Mouse (Mus musculus) brain, embryonic 14.5 days (tissue): ENCODE results near the gene Rhbdd2. TPM values are rescaled to one million over a fixed set of nuclear protein-coding genes. Genes with fewer than 3 reads are reported as not detected.
A peak's percentile ranks its signal among the peaks of the same experiment; 100 is the strongest.
"Not testable (repeated sequence)": the region's sequence is repeated elsewhere in the genome, so short reads cannot be mapped to it uniquely, and the experiment has no call there.

Source experiments
- DNase-seq: peaks from one replicate; pipeline ENCODE4 v3.0.0-alpha.2; 2011; ENCODE audit warnings: low read depth
- CTCF ChIP-seq: fragments of 200-500 bp; IDR thresholded peaks from 2 replicates; pipeline ENCODE4 v1.5.1; 2012; ENCODE audit warnings: inconsistent platforms, mild to moderate bottlenecking, moderate library complexity, borderline replicate concordance; ENCODE audit not compliant: insufficient read depth, insufficient read length; ENCODE audit errors: extremely low read depth
- POLR2A ChIP-seq: fragments of 200-500 bp; IDR thresholded peaks from 2 replicates; pipeline ENCODE4 v1.6.1; 2012; ENCODE audit warnings: mild to moderate bottlenecking, inconsistent platforms, borderline replicate concordance; ENCODE audit not compliant: poor library complexity, insufficient read depth, insufficient read length, severe bottlenecking; ENCODE audit errors: extremely low read depth
- polyA plus RNA-seq: library from polyadenylated mRNA; depleted of rRNA; stranded (reverse); fragments of >200 nt; gene quantifications from 2 replicates; pipeline ENCODE4 v1.2.3, GENCODE M21; 2012; rRNA removed

Gene Rhbdd2
- polyA plus RNA-seq: 42.5 and 64.4 TPM in 2 replicates

GRCm38 (mm10) chr5:135632117-135632796 lies at the start of gene Rhbdd2:
Gene Rhbdd2, plus strand, starts transcription at chr5:135632618.
- DNase-seq: peak; percentile 99

GRCm38 (mm10) chr5:135585691-135586090 lies 46.7 kb upstream of the Rhbdd2 start:
- TF ChIP-seq POLR2A (no peak), CTCF (no peak)
- no peak for DNase-seq

More at GRCm38 (mm10) chr5:135632117-135632796, at the start of gene Rhbdd2:
- peak; percentile 50; the same call in 1 of the 2 replicates for TF ChIP-seq CTCF
- peak; percentile 99 for TF ChIP-seq POLR2A

GRCm38 (mm10) chr5:135587764-135588163 lies 44.7 kb upstream of the Rhbdd2 start:
- DNase-seq: no peak
- TF ChIP-seq CTCF: no peak
- TF ChIP-seq POLR2A: no peak

GRCm38 (mm10) chr5:135589996-135590784 lies 42.2 kb upstream of the Rhbdd2 start:
- TF ChIP-seq CTCF: no peak
- DNase-seq: no peak

- not testable (repeated sequence) for DNase-seq
Measured at GRCm38 (mm10) chr5:135604643-135605042, 27.8 kb upstream of the Rhbdd2 start.

- not testable (repeated sequence) for DNase-seq
Measured at GRCm38 (mm10) chr5:135606717-135607116, 25.7 kb upstream of the Rhbdd2 start.

- no peak for TF ChIP-seq POLR2A
- no peak for TF ChIP-seq CTCF
- no peak for DNase-seq
Measured at GRCm38 (mm10) chr5:135607581-135607980, 24.8 kb upstream of the Rhbdd2 start.

GRCm38 (mm10) chr5:135609794-135610193 lies 22.6 kb upstream of the Rhbdd2 start:
- no peak for DNase-seq
- no peak for TF ChIP-seq CTCF
- no peak for TF ChIP-seq POLR2A

GRCm38 (mm10) chr5:135619741-135620140 lies 12.7 kb upstream of the Rhbdd2 start:
- not testable (repeated sequence) for DNase-seq

GRCm38 (mm10) chr5:135620526-135620925 lies 11.9 kb upstream of the Rhbdd2 start:
- DNase-seq: no peak
- TF ChIP-seq CTCF: no peak
- no peak for TF ChIP-seq POLR2A

- TF ChIP-seq POLR2A (no peak), CTCF (no peak)
- no peak for DNase-seq
Measured at GRCm38 (mm10) chr5:135621725-135622124, 10.7 kb upstream of the Rhbdd2 start.

- DNase-seq: no peak
- TF ChIP-seq POLR2A: no peak
- no peak for TF ChIP-seq CTCF
Measured at GRCm38 (mm10) chr5:135623006-135623563, 9.3 kb upstream of the Rhbdd2 start.

- TF ChIP-seq CTCF (no peak), POLR2A (no peak)
- peak; percentile 26 for DNase-seq
Measured at GRCm38 (mm10) chr5:135628916-135629315, 3.5 kb upstream of the Rhbdd2 start.

GRCm38 (mm10) chr5:135629401-135629800 lies 3.0 kb upstream of the Rhbdd2 start:
- TF ChIP-seq POLR2A (no peak), CTCF (no peak)
- no peak for DNase-seq
